Mouse (Mus musculus): ENCODE measurements around the gene Gm20671.
"Not testable (repeated sequence)": the region's sequence is repeated elsewhere in the genome, so short reads cannot be mapped to it uniquely, and the experiment has no call there.

Gene Gm20671

DNA sequence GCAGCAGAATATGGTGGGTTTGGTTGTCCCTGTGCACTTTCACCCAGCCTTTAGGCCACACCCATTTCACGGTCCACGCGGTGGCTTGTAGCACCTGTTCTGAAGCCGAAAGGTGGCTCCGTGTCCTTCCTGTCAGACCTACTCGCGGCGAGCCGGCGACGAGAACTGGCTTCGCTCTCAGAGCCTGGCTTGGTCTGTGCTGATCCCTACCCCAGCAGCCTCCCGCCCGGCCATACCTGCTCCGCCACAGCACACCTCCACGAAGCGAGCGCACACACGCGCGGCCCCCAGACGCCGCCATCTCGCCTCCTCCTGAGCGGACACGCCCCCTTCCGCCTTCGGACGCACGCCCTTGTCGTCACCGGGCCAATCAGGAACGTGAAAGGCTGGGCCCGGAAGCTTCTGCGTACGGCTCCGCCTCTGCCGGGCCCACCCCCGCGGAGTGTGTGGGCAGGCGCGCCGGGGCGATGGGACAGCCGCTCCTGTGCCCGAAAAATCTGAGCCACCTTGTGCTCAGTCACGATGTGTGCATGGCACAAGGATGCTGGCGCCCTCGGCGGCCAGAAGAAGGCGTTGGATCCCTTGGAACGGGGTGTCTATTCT, 41.5 kb downstream of the Gm20671 start, which contains the start of gene Pisd:
Gene Pisd (minus strand): TSS at position 334 of the 603 bp plus-strand sequence.
- peak; percentile 92 for DNase-seq (ENCODE audit: low spot score)

DNA sequence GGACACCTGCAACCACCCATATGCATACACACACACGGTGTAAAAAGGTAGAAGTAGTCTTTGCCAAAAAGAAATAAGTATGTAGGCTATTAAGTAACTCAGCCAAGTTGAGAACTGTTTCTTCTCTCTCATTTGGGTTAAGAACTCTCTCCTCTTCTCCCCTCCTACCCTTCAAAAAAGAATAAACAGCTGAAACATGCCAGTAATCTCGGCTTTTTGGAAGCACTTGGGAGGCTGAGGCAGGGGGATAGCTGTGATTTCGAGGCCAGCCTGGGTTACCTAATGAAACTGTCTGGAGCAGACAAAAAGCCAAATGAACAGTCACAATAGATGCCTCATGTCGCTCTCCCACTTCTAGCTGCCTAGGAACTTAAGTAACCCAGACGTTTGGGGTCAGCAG, 42.2 kb downstream of the Gm20671 start:
- DNase-seq (ENCODE audit: low spot score) = no peak

DNA sequence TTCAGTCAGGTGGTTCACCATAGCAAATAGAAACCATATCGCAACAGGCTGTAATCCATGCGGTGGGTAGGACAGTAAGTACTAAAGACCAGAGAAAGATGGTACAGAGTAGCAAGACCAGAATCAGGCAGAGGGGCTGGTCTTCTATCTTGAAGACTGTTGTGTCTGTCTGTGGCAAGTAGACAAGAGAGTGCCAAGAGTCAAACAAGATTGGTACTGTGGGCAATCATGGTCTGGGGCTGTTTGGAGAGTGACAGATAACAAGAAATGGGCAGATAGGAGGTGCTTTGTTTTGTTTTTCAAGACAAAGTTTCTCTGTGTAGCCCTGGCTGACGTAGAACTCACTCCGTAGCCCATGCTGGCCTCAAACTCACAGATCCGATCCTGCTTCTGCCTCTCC, 45.3 kb downstream of the Gm20671 start:
- DNase-seq (ENCODE audit: low spot score) = no peak

DNA sequence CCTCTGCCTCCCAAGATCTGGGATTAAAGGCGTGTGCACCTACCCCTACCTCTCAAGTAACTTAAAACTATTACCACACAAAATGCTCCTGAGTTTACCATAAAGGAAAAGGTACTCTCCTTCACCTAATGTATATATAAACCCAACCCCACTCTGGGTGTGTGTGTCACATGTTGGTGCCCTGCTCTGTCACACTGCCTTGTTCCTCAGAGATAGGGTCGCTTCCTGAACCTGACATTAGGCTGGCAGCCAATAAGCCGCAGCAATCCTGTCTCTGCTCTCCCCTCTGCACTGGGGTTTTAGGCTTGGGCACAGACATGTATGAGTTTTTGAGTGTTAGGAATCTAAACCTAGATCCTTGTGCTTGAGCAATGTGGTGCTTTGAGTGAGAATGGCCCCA, 48.7 kb downstream of the Gm20671 start:
- no peak for DNase-seq (ENCODE audit: low spot score)

DNA sequence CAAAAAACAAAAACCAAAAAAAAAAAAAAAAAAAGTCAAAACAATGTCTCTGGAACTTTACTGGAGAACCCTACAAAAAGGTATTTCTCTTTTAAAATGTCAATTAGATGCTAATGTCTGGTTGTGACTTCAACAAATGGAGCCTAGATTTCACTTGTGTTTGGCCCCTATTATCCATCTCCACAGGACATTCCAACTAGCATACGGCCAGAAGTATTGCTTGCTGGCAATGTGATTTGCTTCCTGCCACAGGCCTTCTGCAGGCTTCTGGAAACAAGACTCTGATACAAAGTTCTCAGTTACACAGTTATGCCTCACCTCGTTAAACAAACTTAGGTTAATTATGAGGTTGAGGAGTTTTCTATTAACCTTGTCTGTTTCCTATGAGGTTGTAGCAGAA, 54.5 kb downstream of the Gm20671 start:
- no peak for DNase-seq (ENCODE audit: low spot score)

DNA sequence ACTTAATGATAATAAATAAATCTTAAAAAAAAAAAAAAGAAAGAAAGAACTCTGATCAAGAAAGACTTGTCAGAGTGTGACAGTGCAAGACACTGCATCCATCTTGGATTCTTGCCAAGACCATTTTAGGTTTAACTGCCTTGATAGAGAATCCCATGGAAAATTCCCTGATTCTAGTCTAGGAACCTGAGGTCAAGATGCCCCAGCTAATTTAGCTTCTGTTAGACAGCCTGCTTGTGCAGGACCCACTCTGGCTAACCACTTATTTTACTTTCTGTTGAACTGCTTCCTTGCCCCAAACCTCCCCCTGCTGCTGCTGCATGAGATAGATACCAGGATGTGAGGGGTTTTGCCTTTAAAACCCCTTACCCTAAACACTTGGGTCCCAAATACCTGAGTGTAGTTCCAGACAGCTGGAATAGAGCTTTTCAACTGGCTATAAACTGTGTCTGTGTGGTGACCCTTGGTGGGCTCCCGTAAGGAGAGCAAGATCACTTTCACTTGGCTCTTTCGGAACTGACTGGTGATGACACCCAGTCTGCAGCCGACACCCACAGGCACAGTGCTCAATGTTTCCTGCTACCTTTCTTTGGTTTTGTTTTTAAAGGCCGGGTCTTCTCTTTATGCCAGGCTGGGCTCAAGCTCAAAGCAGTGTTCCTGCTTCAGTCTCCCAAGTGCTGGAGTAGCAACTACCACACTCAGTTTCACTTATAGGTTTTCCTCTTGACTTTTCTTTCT, 59.1 kb downstream of the Gm20671 start:
- DNase-seq (ENCODE audit: low spot score) = no peak

DNA sequence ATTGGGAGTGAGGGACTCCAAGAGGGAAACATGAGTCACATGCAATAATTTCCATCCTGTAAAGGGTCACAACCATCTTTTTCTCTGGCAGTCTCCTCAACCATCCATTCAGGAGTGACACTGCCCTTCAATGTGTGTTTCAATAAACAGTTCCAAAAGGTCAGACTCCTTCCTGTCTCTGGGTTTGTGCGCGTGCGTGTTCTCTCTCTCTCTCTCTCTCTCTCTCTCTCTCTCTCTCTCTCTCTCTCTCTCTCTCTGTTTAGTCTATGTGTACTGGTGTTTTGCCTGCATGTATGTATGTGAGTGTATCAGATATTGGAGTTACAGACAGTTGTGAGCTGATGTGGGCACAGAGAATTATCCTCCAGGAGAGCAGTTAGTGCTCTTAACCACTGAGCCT, 59.9 kb downstream of the Gm20671 start:
- DNase-seq (ENCODE audit: low spot score) = no peak

DNA sequence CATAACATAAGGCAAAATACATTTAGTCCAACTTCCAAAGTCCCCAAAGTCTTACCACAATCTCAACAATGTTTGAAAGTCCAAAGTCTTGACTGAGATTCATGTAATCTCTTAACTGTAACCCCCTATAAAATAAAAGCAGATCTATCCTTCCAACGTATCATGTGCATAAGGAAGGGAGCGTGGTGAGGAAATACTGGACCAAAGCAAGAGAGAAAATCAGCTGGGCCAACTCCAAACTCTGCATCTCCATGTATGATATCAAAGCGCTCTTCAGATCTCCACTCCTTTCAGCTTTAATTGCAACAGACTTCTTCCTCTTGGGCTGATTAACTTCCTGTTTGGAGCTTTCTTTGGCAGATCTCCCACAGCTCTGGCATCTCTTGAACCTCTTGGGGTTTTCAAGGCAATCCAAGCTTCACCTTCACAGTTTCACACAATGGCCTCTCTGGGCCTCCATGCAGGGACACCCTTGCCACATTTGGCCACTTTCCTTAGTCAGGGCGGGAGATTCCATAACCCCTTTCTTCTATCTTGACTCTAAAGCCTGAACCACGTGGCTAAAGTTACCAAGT, 65.3 kb downstream of the Gm20671 start:
- DNase-seq (ENCODE audit: low spot score) = no peak

DNA sequence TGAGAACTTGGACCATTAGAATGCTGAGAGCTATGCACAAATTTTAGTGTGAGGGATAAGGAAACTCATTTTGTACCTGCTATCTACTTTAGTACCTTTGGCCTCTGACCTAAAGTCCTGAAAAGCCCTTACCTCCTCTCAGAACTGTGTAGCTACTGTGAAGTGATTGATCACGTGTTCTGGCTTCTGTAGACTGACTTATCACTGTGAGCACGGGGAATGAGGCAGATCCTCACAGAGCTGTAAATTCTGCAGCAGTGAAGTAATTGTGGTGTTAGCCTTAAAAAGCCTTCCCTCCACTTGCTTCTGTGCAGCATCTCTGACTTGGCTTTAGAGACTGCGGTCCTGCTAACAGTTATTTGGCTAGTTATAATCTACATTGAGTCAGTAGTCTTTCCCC, 66.1 kb downstream of the Gm20671 start:
- peak; percentile 58 for DNase-seq (ENCODE audit: low spot score)

DNA sequence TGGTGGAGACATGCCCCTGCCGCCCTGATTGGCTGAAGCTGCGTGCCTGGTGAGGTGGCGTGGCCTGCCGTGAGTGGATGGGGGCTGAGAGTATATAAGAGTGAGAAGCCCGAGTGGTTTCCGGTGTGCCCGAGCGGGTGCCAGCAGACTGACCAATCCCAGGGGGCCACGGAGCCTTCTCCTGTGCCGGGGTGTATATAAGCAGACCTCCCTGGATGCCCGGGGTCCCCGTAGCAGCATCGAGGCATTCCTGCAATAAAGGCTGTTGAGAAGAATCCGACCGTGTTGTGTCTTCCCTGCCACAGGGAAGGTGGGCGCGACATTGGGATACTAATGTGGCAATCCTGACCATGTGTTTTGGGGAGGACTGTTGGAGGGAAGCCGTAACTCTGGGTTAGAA, 66.6 kb downstream of the Gm20671 start:
- not testable (repeated sequence) for DNase-seq (ENCODE audit: low spot score)

DNA sequence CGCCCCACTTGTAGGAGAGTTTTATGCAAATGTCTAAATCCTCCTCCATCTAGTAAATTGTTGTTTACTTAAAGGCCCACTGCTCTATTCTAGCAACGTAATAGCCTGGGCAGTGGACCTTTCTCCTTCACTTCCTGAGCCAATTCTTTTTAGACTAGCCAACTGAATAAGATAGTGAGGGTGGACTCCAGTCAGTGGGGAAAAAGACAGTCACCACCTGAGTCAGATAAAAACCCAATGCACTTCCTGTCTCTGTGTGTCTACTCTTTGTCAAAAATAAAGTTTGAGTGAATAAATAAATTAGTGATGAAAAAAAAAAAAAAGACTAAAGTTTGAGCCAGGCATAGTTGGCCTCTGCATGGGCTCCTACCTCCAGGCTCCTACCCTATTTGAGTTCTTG, 67.2 kb downstream of the Gm20671 start:
- DNase-seq (ENCODE audit: low spot score) = no peak

DNA sequence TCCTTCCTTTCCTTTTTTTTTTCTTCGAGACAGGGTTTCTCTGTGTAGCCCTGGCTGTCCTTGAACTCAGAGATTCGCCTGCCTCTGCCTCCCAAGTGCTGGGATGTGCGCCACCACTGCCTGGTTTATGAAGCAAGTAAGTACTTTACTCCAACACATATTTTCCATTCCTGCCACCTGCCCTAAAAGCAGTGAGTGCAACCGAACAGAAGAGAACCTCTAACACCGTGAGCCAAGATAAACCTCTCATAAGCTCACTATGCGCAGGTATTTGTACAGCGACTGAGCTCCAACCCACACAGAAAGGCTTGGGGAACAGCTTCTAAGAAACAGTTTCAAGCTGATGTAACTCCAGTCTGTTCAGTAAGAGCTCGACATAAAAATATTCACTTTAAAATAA, 70.8 kb downstream of the Gm20671 start:
- DNase-seq (ENCODE audit: low spot score) = no peak

DNA sequence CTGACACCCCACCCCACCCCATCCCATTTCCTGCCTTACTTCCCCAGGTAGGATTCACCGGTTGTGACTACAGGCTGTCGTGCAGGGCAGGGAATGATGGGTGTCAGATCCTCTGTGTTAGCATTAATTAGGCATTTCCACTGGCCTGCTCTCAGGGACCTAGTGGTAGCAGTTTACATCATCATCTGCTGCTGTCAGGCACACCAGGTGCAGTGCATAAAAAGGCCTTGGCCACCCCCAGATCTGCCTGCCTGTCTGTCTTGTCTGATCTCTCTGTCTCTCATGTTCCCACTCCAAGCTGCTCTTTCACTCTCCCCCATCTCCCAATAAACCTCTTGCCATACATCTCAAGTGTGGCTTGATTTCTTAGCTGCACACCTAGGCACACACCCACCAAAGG, 75.2 kb downstream of the Gm20671 start:
- DNase-seq (ENCODE audit: low spot score) = no peak

DNA sequence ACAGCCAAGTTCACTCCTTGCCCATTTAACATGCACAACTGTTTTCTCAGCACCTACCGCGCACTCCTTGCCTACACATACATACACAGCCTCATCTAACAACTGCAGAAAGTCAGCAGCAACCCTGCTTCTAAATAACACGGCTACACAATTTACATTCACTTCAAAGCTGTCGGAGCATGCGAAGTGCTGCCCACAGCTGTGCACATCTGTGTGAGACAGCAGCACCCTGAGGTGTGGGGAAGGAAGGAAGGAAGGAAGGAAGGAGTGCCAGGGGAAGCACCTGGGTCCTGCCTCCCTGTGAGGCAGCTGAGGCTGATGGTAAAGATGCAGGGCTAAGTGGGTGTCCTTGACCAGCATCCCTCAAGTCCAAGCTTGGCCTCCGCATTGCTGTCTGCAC, 78.0 kb downstream of the Gm20671 start:
- DNase-seq (ENCODE audit: low spot score) = no peak

DNA sequence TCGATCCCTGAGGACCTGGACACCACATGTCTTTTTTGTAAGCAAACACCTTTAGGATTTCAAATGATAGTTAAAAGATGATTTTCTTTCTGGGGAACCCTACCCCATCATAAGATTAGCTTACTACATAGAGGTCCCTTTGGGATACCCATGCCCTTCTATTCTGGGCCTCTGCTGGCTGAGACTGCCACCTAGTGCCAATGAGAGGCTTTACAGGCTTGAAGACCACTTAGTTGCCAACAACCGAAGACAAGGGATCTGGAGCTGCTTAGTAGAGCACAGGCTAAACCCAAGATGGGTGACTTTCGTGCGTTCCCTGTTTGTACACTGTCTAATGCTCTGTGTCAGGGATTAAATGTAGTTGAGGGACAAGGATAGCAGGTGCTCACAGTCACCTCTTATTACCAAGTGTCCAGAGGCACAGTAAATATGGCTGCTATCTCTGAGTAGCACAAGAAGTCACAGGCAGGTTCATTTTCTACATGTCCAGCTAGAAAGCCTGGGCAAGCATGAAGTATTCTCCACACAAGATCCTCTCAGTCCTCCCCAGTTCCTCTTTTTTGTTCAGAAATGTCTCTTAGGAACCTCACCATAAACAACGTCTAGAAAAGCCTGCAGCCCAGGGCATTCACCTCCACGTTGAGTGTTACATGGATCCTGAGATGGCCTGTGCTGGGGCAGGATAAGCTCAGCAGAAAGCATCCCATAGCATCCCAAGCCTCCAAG, 79.1 kb downstream of the Gm20671 start:
- peak; percentile 44 for DNase-seq (ENCODE audit: low spot score)

DNA sequence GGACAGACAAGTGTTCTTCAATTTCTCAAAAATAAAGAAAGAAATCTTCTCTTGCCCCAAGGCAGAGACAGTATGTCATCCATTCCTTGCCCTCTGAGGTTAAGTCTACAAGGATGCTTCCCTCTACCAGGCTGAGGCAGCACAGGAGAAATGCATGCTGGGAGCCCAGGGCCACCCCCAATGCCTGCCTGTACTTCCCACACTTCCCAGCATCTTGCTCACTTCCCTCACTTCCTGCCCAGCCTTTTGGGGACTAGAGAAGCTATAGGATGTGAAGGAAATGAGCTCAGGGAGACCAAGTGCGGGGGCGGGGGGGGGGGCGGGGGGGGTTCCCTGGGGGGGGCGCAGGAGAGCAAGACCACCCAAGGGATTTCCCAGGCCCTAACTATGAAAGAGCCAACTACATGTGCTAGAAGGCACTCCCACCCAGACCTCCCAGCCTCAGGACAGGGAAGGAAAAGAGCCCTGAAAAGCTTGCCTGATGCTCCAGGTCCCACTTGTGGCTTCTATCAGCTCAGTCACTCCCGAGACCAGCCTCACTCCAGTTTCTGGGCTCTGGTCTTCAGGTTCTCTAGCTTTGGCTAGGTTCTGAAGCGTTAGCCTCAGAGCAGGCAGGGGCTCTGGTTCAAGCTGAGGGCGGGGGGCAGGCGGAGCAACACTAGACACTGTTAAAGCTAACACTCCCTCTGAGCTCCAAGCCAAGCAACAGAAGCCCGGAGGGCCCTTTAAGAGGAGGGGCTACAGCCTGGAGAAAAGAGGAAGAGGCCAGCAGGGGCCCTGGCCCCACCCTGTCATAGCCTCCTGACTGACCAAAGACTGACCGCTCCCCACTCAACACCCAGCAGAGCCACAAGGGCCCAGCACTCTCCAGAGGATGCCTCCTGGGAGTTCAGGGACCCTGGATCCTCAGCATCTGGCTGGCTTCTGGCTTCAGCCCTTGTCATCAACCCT, 80.9 kb downstream of the Gm20671 start:
- peak; percentile 88 for DNase-seq (ENCODE audit: low spot score)

DNA sequence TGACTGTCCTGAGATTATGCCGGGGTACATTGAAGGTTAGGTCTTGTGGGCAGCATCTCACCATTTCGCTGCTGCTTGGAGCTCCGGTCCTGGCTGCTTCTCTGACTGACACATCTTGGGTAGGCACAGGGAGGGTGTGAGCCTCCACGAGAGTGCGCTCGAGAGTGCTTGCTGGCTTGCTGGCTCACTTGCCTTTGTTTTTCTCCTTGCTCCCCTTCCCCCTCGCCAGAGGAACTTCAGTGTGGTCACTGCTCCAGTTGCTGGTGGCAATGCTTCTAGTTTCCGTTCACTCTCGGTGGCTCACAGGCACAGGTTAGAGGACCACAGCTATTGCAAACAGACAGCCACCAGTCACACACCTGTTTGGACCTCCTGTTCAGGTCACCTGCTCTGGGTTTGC, 84.8 kb downstream of the Gm20671 start:
- no peak for DNase-seq (ENCODE audit: low spot score)

DNA sequence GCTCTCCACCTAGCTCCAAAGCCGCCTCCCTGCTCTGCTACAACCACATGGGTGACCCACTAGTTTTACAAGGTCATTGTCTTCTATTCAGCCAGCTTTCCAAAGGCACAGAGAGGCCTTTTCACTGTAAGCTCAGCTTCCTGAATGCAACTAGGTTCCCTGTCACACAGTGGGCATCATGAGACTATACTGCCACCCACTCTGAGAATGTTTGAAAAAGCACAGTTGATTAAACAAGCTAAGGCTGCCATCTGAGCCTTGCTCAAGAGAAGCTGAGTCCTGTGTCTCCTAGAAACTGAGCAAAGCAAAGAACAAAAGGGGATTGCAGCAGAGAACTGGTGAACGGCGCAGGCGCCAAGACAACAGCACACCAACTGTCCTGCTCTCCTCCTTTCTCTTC, 85.5 kb downstream of the Gm20671 start:
- not testable (repeated sequence) for DNase-seq (ENCODE audit: low spot score)

DNA sequence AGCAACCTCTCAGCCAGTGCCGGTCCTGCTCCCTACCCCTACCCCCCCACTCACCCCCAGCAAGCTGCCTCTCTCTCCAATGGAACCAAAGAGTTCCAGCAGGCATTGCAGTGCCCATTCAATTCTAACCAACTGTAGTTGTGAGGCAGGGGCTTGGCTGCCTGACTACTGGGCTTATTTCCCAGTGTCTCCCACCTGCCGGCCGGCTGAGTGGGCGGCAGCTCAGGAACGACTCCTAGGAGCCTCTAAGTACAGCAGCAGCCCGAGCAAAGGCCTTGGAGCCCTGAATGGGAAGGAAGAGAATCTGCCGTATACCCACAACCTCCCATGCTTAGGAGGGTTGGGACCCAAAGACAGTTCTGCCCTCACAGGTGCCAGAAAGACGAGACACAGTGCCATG, 86.1 kb downstream of the Gm20671 start:
- not testable (repeated sequence) for DNase-seq (ENCODE audit: low spot score)

DNA sequence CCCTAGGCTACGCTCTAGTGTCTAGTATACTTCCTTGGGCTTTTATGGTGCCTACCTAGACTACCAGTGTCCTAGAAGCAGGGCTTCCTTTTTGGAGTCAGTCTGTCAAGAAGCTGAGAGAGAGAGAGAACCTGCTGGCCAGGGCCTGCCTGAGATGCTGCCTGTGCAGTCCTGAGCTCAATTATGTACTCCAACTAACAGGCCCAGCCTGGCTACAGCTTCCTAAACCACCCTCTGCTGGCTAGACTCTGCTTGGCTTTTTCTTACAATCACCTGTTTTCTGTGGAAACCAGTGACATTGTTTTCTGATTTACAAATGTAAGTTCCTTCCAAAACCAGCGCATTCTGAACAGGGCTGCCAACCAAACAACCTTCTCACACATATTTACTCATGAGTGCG, 86.8 kb downstream of the Gm20671 start:
- DNase-seq (ENCODE audit: low spot score) = no peak

DNA sequence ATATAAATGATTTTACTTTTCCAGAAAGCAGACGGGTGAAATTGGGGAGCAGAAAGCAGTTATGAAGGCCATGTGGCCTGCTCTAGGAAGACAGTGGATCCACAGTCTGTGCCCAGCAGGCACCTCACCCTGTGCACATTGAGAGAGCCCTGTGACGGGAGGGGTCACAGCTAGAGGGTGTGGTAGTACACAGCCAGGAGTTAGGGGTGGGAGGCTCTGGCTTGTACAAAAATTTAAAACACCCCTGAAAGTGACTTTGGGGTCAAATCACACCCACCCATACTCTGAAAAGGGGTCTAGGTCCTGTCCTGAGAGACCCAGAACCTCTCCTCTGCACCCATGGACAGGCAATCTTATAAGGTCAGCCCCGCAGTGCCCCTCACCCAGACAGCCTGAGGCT, 90.1 kb downstream of the Gm20671 start:
- not testable (repeated sequence) for DNase-seq (ENCODE audit: low spot score)

DNA sequence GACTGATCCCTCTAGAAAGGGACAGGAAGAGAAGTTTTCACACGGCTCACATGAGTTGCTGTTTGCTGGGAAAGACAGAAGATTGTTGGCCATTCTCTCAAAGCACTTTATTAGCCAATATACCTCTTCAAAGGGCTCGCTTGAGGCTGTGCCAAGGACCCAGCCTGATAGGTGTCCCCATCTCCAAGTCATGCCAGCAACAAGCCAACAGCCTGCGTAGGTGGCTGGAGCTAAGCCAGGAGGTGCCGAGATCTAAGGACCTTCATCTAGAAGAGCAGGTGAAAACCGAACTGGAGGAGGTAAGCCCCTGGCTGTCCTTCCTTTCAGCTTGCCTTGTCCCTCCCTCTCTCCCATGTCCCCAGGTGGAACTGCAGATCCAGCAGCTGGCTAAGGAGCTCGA, 91.1 kb downstream of the Gm20671 start:
- no peak for DNase-seq (ENCODE audit: low spot score)
